Mouse (Mus musculus) spleen, postnatal 36 days (tissue): Measurements from ENCODE around the gene Gzmk.
"Not testable (repeated sequence)": the region's sequence is repeated elsewhere in the genome, so short reads cannot be mapped to it uniquely, and the experiment has no call there.

ENCODE experiments used
- DNase-seq, 2 experiments: peaks; one replicate each; pipeline ENCODE4 v3.0.0; 2022; ENCODE audit warnings: low spot score in 2 of 2, mixed read lengths in 1 of 2

Gzmk gene

GRCm38 (mm10) chr13:113225811-113226210 lies at the start of gene Gzmk:
Gene Gzmk, minus strand, starts transcription at chr13:113225908.
- DNase-seq: no peak

GRCm38 (mm10) chr13:113271189-113271588 lies 45.5 kb upstream of the Gzmk start:
- no peak for DNase-seq

GRCm38 (mm10) chr13:113269777-113270776 lies 44.4 kb upstream of the Gzmk start:
- DNase-seq: peak; percentile 34 to 35

DNA sequence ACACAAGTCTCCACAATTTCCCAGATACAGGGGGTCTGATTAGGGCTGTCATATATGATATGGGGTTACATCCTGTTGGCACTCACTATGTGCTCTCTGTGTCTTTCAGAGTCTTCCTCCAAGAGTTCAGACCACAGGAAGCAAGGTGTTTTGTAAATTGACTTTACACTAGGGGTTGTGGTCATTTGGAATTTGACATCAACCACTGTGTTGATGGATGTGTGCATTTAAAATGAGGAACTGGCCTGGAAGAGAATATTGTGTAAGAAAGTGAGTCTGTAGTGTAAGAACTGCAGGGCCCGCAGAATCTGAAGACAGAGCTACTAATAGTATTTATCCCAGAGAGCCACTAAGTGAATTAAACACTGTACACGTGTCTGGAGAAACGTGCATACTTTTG lies 41.5 kb upstream of the Gzmk start:
- no peak for DNase-seq

DNA sequence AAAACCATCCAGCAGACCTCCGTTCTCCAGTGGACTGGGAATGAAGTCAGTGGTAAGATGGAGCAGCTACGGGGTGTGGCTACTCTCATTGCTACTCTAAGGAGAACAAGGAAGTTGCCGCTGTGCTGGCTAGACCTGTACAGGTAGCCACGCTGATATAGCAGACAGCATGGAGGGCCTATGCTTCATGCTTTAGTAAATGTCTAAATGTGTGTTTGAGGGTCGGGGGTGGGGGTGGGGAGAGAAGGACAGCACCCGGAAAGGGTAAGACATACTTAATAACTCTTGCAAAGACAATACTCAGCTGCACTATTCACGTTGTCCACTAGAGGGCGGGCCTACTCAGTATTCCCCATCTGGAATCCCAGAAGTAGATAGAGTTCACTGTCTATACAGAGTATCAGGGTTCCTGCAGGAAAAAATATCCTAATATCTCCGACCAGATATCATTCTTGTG lies 40.8 kb upstream of the Gzmk start:
- DNase-seq: peak; percentile 16 to 39

DNA sequence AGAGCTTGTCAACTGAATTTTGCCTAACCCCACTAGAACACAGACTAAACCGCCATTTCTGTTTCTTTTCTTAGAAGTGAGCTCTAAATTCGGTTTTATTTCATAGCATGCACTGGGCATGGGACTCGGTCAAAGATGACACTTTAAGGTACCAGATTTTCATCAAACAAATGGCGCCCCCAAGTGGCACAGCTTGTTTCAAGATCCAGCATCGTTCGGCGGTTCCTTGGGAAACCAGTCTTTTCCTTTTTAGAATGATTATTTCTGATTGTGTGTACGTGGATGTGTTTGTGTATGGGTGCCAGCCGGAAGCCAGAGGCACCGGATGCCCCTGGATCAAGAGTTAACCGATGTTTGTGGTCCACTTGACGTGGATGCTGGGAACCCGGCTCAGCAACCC lies 39.5 kb upstream of the Gzmk start:
- DNase-seq: no peak

- no peak for DNase-seq
Measured at GRCm38 (mm10) chr13:113262822-113263221, 37.1 kb upstream of the Gzmk start.

DNA sequence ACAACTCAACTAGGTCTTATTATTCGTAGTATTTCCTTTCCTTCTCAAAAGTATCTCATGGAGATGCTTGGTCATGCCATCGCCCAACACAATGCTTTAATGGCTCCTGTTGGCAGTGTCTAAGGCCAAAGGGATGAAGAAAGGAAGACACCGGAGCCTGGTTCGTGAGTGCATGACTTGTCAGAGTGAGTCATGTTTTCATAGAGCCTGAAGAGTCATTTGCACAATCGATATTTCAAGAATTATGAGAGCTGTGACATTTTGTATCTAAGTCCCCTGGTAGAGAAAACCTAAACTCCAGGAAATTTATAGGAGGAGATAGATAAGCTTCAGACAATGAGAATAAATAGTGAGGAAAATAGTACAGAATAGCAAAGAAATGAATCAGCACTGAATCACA lies 33.5 kb upstream of the Gzmk start:
- no peak for DNase-seq

GRCm38 (mm10) chr13:113257190-113257589 lies 31.5 kb upstream of the Gzmk start:
- DNase-seq: no peak

DNA sequence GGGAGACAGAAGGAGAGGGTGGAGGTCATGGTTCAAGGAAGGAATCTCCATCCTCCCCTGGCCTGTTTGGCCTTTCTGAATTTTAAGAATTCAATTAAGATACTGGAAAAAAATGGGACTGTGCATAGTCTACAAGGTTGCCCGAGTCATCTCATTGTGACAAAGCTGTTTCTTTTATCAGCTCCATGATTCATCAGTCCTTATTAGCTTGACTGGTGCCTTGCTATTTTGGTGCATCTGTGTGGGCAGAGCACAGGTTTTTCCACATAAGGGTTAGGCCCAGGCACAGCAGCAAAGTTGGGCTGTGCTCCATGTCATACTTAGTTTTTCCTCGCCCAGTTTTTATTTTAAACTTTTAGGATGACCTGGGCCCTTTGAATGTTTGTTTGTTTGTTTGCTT lies 31.1 kb upstream of the Gzmk start:
- DNase-seq: no peak

GRCm38 (mm10) chr13:113252580-113252979 lies 26.9 kb upstream of the Gzmk start:
- not testable (repeated sequence) for DNase-seq

GRCm38 (mm10) chr13:113245025-113245424 lies 19.3 kb upstream of the Gzmk start:
- no peak for DNase-seq

- no peak for DNase-seq
Measured at GRCm38 (mm10) chr13:113242129-113242528, 16.4 kb upstream of the Gzmk start.

GRCm38 (mm10) chr13:113227666-113228463 lies 2.2 kb upstream of the Gzmk start:
- no peak for DNase-seq

GRCm38 (mm10) chr13:113227076-113227475 lies 1.4 kb upstream of the Gzmk start:
- no peak for DNase-seq

DNA sequence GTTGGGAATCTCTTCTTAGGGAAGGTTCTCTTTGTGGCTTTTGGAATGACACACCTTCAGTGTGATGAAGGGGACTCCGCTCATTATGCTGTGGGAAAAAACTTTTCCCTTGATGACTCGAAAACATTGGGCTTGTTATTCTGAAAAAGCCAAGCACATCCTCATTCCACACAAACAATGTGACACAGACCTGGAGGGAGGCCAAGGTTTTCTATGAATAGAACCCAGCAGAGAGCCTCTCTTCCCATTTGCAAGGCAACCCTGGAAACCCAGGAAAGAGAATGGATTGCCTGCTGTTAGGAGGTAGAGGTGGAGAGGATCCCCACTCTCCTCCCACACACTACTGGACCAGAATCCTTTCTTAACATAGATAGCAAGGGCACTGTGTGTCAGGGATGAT lies 1.6 kb downstream of the Gzmk start:
- DNase-seq: no peak

DNA sequence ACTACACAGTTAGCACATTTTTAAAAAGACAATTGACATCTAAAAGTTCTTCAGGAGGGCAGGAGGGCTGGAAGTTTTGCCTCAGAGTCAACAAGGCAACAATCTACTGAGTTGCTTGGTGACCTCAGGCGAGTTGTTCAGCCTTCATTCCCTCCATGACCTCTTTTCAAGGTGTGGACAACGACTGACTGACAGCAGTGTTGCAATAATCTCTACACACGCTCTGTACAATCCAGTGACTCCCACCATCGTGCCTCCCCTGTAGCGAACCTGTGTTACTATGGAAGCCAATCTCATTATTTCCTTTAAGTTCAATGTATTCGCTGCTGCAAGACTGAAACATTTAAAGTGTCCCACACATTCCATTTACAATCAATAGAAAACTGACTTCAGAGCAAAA lies 3.9 kb downstream of the Gzmk start:
- no peak for DNase-seq

DNA sequence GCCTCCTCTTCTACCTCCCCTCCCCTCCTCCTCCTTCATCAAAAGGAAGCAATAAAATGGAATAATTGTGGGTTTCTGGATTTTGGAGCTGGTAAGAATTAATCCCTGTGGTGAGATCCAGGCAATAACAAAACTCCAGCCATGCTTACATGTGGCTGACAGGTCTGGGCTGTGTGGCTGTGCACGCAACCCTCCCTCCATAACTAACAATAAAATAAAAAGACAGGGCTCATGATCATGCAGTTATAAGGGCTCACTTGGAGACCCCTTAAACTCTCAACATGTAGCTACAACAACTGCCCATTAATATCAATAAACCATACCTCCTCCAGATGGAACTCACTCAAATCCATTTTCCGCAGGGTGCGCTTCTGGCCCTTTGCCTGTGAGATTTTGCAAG lies 11.8 kb downstream of the Gzmk start:
- DNase-seq: no peak

- no peak for DNase-seq
Measured at GRCm38 (mm10) chr13:113212401-113212800, 13.3 kb downstream of the Gzmk start.

DNA sequence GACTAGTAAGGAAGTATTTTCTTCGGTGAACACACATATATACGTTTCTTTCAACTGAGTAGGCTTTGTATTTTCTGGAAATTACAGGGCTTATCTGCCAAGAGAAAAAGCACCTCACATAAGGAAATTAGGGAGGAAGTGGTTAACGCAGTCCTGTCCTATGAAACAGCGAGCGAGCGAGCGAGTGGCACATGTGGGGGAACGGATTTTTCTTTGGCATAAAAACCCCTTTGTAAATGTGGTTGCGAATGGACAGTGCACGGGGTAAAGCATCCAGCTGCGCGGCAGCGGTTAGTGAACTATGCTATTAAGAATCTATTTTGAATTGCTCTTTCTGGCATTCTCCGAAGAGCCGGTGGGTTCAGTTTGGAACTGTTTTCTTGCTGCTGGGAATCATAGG lies 14.4 kb downstream of the Gzmk start:
- no peak for DNase-seq

GRCm38 (mm10) chr13:113209624-113210023 lies 16.1 kb downstream of the Gzmk start, which contains the start of gene Esm1:
Gene Esm1, plus strand, starts transcription at chr13:113209659.
- no peak for DNase-seq

DNA sequence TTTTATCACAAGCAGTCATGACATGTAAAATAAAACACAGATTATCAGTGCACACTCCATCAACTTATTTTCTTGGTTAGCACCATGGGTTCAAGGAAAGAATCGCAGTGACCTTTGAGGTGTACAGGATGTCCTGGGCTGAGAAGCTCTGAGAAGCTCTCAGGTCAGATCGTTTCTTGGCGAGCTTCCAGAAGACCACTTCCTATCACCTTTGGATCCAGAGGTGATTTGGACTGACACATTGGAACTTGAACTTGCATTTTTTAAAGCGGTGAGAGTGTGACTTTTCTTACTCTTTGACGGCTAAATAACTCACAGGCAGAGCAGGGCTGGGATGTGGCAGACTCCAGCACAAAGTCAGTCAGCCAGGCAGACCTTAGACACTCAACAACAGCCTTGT lies 20.4 kb downstream of the Gzmk start:
- no peak for DNase-seq
